Mouse (Mus musculus): ENCODE data around the gene Eif2b5.
"Not testable (repeated sequence)": the region's sequence is repeated elsewhere in the genome, so short reads cannot be mapped to it uniquely, and the experiment has no call there.

Eif2b5 gene

DNA sequence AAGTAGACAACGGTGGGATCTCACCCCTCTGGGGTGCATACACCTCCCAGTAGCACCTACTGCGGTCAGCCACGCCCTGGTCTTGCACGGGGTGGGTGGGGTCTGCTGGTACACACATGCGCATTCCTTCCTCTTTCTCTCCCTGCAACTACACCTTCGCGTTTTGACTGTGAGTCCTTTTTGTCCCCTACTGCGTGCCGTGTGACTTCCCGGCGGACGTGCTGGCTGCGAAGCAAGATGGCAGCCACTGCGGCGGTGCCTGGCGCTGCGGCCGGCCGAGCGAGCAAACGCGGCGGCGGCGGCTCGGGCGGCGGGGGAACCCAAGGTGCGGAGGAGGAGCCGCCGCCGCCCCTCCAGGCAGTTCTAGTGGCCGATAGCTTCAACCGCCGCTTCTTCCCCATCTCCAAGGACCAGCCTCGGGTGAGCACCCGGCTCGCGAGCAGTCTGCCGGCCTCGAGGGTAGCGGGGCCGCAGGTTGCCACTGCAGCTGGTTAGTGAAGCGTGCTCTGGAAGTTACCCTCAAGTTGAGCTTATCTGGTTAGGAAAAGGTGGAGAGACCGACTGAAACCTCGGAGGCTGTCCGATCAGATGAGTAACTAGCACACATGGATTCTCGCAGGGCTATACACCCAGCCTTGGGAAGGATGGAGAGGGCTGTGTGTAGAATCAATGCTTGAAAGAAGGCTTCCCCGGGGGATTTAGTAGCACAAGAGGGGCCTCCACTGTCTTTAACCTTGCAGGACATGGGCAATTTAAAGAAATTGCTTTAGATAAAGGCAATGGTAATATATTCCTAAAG is at the start of gene Eif2b5:
Eif2b5 (plus strand) TSS at position 141 of the 799 bp plus-strand sequence.
- DNase-seq (ENCODE audit: low spot score), result peak; percentile 94

DNA sequence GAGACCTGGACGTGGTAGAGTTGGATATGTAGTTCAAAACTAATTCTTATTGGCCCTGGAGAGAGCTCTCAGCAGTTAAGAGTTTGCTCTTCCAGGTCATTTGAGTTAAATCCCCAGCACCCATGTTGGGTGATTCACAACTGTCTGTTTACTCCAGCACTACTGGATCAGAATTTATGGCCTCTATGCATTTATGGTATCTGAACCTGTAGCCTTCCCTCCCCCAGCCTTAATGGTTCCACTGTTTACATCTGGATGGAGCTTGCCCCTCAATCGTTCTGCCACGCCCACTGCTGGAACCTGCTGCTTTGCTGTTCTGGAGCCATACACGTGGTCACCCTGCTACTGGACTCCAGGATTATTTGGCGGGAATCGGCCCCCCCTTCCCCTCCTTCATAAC is 46.8 kb upstream of the Eif2b5 start:
- no peak for DNase-seq (ENCODE audit: low spot score)

DNA sequence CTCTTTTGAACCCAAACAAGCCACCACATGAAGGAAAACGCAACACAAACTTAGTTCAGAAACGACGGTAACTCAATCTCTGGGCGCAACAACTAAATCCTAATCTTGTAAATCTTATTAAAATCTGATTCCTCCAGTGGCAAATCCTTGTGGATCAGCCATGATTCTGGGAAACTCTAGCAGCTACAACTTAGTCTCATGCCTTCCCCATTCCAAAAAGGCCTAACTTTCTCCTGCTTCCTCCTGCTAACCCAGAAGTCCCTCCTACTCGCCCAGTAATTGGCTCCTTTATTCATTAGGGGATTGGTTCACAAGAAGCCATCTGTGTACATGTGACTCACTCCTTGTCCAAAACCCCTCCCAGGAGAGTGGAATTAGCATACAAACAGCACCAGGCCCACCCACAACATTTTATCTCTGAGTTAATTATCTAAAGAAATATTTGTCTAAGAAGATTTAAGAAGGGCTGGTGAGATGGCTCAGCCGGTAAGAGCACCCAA is 44.4 kb upstream of the Eif2b5 start:
- DNase-seq (ENCODE audit: low spot score), result no peak

DNA sequence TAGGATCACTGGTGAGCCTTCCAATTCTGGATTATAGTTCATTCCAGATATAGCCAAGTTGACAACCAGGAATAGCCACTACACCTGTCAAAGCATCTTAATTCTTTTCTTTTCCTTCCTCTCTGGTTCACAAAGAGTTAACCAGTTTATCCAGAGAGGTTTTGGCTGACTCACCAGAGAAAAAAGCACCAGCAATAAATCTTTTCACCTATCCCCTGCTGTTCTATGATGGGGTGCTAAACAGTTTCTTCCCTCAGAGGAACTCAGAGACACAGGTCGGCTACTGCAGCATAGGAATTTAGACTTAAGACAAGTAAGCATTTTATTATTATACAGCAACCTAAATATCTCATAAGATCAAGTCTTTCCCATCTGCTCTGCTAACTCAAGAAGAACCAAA is 42.5 kb upstream of the Eif2b5 start:
- peak; percentile 16 for DNase-seq (ENCODE audit: low spot score)

- DNase-seq (ENCODE audit: low spot score), result not testable (repeated sequence)
Measured at GRCm38 (mm10) chr16:20458736-20459135, 39.9 kb upstream of the Eif2b5 start.

DNA sequence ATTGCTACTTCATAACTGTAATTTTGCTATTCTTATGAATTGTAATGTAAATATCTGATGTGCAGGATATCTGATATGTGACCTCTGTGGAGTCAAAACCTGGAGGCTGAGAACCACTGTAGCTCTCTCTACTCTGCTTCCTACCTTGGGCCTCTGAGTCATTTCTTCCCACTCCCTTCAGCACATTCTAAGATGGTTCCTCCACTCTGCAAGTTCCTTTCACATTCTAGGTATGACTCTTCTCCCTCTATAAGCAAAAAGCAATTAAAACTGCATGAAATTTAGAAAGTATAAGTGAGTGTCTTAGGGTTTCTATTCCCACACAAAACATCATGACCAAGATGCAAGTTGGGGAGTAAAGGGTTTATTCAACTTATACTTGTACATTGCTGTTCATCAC is 33.9 kb upstream of the Eif2b5 start:
- DNase-seq (ENCODE audit: low spot score), result no peak

GRCm38 (mm10) chr16:20470981-20471380 is 27.6 kb upstream of the Eif2b5 start:
- DNase-seq (ENCODE audit: low spot score), result no peak

GRCm38 (mm10) chr16:20471686-20472085 is 26.9 kb upstream of the Eif2b5 start:
- DNase-seq (ENCODE audit: low spot score), result no peak

- no peak for DNase-seq (ENCODE audit: low spot score)
Measured at GRCm38 (mm10) chr16:20473748-20474147, 24.9 kb upstream of the Eif2b5 start.

DNA sequence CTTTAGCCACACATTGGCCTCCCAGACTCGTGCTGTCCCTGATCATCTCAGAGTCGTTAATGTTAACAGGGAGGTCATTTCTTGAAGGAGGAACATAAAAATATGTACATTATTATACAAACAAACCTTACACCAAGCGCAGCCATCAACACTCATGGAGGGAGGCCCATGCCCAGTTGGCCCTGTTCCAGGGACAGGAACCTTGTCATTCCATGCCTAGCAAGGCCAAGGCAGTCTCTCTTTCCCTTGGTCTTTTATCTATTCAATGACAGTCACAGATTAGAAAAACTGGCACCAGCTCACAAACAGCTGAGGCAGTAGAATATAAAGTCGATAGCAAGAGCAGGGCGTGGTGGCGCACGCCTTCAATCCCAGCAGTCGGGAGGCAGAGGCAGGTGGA is 24.4 kb upstream of the Eif2b5 start:
- DNase-seq (ENCODE audit: low spot score), result no peak

- no peak for DNase-seq (ENCODE audit: low spot score)
Measured at GRCm38 (mm10) chr16:20474786-20475185, 23.8 kb upstream of the Eif2b5 start.

GRCm38 (mm10) chr16:20475335-20475734 is 23.3 kb upstream of the Eif2b5 start:
- DNase-seq (ENCODE audit: low spot score), result no peak

- no peak for DNase-seq (ENCODE audit: low spot score)
Measured at GRCm38 (mm10) chr16:20476857-20477256, 21.8 kb upstream of the Eif2b5 start.

- DNase-seq (ENCODE audit: low spot score), result no peak
Measured at GRCm38 (mm10) chr16:20477270-20477669, 21.3 kb upstream of the Eif2b5 start.

DNA sequence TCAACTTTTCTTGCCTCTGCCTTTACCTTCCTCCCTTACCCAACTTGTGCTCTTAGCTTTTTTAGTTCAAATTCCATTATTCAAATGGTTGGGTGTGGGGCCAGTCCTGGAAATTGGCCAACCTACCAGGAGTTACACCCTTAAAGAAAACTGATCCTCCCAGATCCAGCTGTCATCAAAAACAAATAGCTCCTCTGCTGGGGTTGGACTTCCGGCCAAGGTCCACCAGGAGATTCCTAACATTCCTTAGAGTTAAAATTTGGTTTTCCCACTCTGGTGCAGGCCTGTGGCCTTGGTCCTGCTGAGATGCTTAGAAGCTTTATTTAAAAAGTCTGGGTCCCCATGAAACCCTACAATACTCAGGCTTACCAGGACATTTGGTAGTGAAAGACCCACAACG is 20.1 kb upstream of the Eif2b5 start:
- DNase-seq (ENCODE audit: low spot score), result peak; percentile 11

DNA sequence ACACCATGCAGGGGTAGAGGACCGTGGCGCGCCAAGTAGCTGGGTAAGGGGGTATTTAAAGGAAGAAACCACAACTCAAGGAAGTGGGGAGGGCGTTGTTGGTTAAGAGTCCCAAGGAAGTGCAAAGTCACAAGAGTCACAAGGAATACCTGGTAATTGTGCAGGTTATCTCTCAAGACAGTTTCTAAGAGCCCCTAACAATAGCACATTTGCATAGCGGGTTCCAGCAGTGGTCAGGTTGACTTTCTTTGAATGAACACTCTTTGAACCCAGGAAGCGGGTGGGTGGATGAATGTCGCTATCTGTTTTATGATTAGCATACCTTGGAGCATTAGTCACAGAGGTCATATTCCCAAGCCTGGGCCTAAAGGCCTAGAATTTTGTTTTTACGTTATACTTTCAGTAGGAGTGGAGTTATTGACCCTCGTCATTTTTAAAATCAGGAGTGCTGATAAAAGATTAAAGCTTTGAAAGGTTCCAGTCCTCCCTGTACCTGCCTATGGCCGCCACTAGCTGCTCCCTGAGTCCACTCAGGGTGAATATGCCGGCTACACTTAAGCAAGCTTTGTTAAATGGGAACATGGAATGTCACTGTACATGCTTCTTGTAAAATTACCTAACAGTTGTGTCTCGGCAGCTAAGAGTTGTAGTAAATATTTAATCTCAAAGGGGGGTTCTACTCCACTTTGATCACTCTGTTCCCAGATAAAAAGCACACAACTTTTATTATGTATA is 19.4 kb upstream of the Eif2b5 start:
- not testable (repeated sequence) for DNase-seq (ENCODE audit: low spot score)

GRCm38 (mm10) chr16:20480115-20480514 is 18.5 kb upstream of the Eif2b5 start:
- DNase-seq (ENCODE audit: low spot score), result peak; percentile 63

GRCm38 (mm10) chr16:20481746-20482145 is 16.9 kb upstream of the Eif2b5 start:
- no peak for DNase-seq (ENCODE audit: low spot score)

GRCm38 (mm10) chr16:20483716-20484115 is 14.9 kb upstream of the Eif2b5 start:
- not testable (repeated sequence) for DNase-seq (ENCODE audit: low spot score)

- DNase-seq (ENCODE audit: low spot score), result no peak
Measured at GRCm38 (mm10) chr16:20485061-20485460, 13.6 kb upstream of the Eif2b5 start.

DNA sequence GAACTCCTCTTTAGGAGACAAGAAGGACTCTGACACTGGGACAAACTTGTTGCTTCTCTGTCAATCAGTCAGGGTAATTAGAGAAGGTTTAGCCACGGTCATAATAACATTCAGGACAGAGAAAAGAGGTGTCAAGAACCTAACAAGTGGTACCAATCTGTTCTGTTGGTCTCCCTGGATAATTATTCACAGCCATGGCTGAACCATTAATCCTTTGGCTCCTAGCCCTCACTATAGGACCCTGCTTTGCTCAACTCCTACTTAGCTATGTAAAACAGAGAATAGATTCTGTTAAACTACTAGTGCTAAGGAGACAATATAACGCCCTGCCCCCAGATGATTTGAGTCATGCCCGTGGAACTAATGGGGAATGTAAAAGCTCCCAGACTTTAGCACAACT is 12.6 kb upstream of the Eif2b5 start:
- DNase-seq (ENCODE audit: low spot score), result no peak

- no peak for DNase-seq (ENCODE audit: low spot score)
Measured at GRCm38 (mm10) chr16:20488151-20488550, 10.5 kb upstream of the Eif2b5 start.

- DNase-seq (ENCODE audit: low spot score), result not testable (repeated sequence)
Measured at GRCm38 (mm10) chr16:20488751-20489150, 9.9 kb upstream of the Eif2b5 start.

Measured in embryo, embryonic 10.5 days (tissue).